ENCODE assay signal across 10 mouse cellular contexts in the genomic region with DNA sequence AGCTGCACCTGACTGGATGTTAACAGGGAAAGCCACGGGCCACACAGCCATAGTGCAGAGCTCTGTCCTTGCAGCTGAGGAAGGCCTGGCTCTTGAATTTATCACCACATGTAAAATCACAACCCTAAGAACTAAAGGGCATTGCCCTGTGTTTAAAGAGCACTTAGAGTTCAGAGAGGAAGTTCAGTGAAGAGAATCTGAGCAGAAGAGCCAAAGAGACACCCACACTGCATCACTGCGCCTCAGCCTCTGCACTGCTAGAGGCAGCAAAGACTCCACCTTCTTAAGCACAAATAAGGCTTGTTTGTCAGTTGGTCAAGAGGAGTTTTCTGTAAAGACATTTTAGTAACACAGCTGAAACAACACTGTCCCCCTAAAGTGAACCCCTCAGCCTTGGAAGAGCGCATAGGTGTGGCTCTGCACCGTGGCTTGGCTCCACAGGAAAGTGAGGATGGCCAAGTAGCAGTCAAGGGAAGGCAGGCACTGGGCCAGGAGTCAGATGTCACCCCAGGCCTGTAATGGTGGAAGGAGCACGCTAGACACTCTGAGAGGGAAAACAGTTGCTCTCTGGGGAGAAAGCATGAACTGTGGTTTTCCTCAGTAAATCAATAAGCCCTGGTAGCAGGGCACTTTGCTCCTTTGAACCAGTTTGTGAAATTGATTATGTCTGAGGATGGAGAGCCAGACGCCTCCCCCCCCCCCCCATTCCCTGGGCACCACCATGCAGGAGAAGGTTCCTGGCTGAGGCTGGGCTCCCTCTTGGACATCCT. TPM values are rescaled to one million over a fixed set of nuclear protein-coding genes. Genes with fewer than 3 reads are reported as not detected.
A peak's percentile ranks its signal among the peaks of the same experiment; 100 is the strongest.
DNase-seq lines count a peak whose midpoint lies in the region; ATAC-seq and TF ChIP-seq lines count a peak whose summit lies in the region.
"Had no signal": no experiment of that assay in that cellular context is flagged by ENCODE, and none has a peak within 500 bp of the region (broad histone marks: within the 10 kb centered on the region; RNA-seq: fewer than 3 reads in every experiment).

No protein-coding gene starts in this region.

- H3K27me3 ChIP-seq in intestine, embryonic 14.5 days (replicated peaks; ENCODE audit: control insufficient read depth, insufficient read depth, low read length), result no peaks in the 10 kb centered on the region
- no peaks in the 10 kb centered on the region for H3K27me3 ChIP-seq in intestine, postnatal 0 days (replicated peaks; ENCODE audit: control insufficient read depth, insufficient read depth, low read length)
- H3K27me3 ChIP-seq in stomach, embryonic 16.5 days (ENCODE audit: control insufficient read depth, insufficient read depth, low read length), result no peaks in the 10 kb centered on the region
- H3K27me3 ChIP-seq in midbrain, embryonic 16.5 days (ENCODE audit: control insufficient read depth, insufficient read depth, low read depth, low read length), result no peaks in the 10 kb centered on the region

- no peak for TF ChIP-seq CTCF in intestine, postnatal 0 days (IDR thresholded peaks at IDR 0.05; ENCODE audit: low read depth)

- peak; percentile 18 for DNase-seq in intestine, embryonic 14.5 days (ENCODE audit: low spot score)
- peak; percentile 79 for DNase-seq in MN1 (ENCODE audit: low spot score)
- peak; percentile 53 to 81 for DNase-seq in gastrocnemius, adult 8-10 months (ENCODE audit: low spot score in 2 of 2)
- peak; percentile 87 for DNase-seq in kidney, postnatal 10 days
- no peak for DNase-seq in c-Kit-positive CD71-positive TER-119-positive erythroid progenitor cells, embryonic 14.5 days (ENCODE audit: low spot score)

- H3K9ac ChIP-seq in intestine, embryonic 14.5 days (ENCODE audit: low read length), result no peak overlapping the region
- H3K9ac ChIP-seq in intestine, postnatal 0 days (ENCODE audit: low read depth, low read length), result no peak overlapping the region
- H3K9ac ChIP-seq in stomach, embryonic 16.5 days (ENCODE audit: low read length), result no peak overlapping the region
- H3K9ac ChIP-seq in midbrain, embryonic 16.5 days (ENCODE audit: low read depth, low read length), result no peak overlapping the region
- H3K9ac ChIP-seq: midbrain, embryonic 12.5 days had no signal

- no peak for ATAC-seq in intestine, embryonic 14.5 days (replicated peaks; ENCODE audit: low FRiP score, low TSS enrichment, low read depth)
- no peak for ATAC-seq in intestine, postnatal 0 days
- ATAC-seq in stomach, embryonic 16.5 days (ENCODE audit: insufficient read depth, low FRiP score), result no peak
- ATAC-seq in midbrain, embryonic 16.5 days, result no peak

- peaks cover 2% of the 10 kb centered on the region; the same call in 1 of the 2 replicates for H3K4me1 ChIP-seq in intestine, embryonic 14.5 days (replicated peaks; ENCODE audit: control insufficient read depth, insufficient read depth, low read length)
- H3K4me1 ChIP-seq in intestine, postnatal 0 days (replicated peaks; ENCODE audit: control insufficient read depth, insufficient read depth, low read length), result 0 out of 2 replicates have a peak, but pooled peaks cover 3% of the 10 kb centered on the region
- H3K4me1 ChIP-seq in stomach, embryonic 16.5 days (ENCODE audit: control insufficient read depth, insufficient read depth, low read length), result peaks cover 23% of the 10 kb centered on the region
- H3K4me1 ChIP-seq in midbrain, embryonic 16.5 days (ENCODE audit: control insufficient read depth, insufficient read depth, low read length), result peaks cover 2% of the 10 kb centered on the region; the same call in 1 of the 2 replicates

- H3K36me3 ChIP-seq in intestine, embryonic 14.5 days (ENCODE audit: control insufficient read depth, insufficient read depth, low read length), result no peaks in the 10 kb centered on the region
- no peaks in the 10 kb centered on the region for H3K36me3 ChIP-seq in intestine, postnatal 0 days (ENCODE audit: control insufficient read depth, insufficient read depth)
- H3K36me3 ChIP-seq in stomach, embryonic 16.5 days (ENCODE audit: control insufficient read depth, insufficient read depth, low read length), result no peaks in the 10 kb centered on the region
- H3K36me3 ChIP-seq in midbrain, embryonic 16.5 days (ENCODE audit: control insufficient read depth, insufficient read depth, low read length), result no peaks in the 10 kb centered on the region
- H3K36me3 ChIP-seq: midbrain, embryonic 12.5 days had no signal

- H3K9me3 ChIP-seq in intestine, embryonic 14.5 days (ENCODE audit: control insufficient read depth, low read length), result no peaks in the 10 kb centered on the region
- H3K9me3 ChIP-seq in intestine, postnatal 0 days (ENCODE audit: control insufficient read depth), result no peaks in the 10 kb centered on the region
- H3K9me3 ChIP-seq in stomach, embryonic 16.5 days (replicated peaks; ENCODE audit: control insufficient read depth, low read length), result no peaks in the 10 kb centered on the region
- H3K9me3 ChIP-seq in midbrain, embryonic 16.5 days (replicated peaks; ENCODE audit: control insufficient read depth, low read length, poor library complexity, severe bottlenecking), result no peaks in the 10 kb centered on the region
- H3K9me3 ChIP-seq: midbrain, embryonic 12.5 days had no signal

- H3K27ac ChIP-seq in intestine, embryonic 14.5 days (ENCODE audit: low read depth), result no peak overlapping the region
- no peak overlapping the region for H3K27ac ChIP-seq in intestine, postnatal 0 days (ENCODE audit: low read depth, low read length)
- H3K27ac ChIP-seq in stomach, embryonic 16.5 days (ENCODE audit: low read length), result peak overlapping the region; percentile 52; the same call in 1 of the 2 replicates
- no peak overlapping the region for H3K27ac ChIP-seq in midbrain, embryonic 16.5 days (ENCODE audit: low read length)
- H3K27ac ChIP-seq: midbrain, embryonic 12.5 days had no signal

- WGBS in intestine, embryonic 14.5 days, result 71% methylated on average over 6 of the region's 6 CpGs
- 78% methylated on average over 6 of the region's 6 CpGs for WGBS in intestine, postnatal 0 days
- 77% methylated on average over 6 of the region's 6 CpGs for WGBS in stomach, embryonic 16.5 days
- WGBS in midbrain, embryonic 16.5 days, result 77% methylated on average over 6 of the region's 6 CpGs

- H3K4me2 ChIP-seq in intestine, embryonic 14.5 days (ENCODE audit: low read length), result no peak overlapping the region
- H3K4me2 ChIP-seq in intestine, postnatal 0 days (replicated peaks; ENCODE audit: low read depth), result no peak overlapping the region
- 0 out of 2 replicates have a peak overlapping the region, but pooled peaks have one; percentile 98 for H3K4me2 ChIP-seq in stomach, embryonic 16.5 days (ENCODE audit: low read depth, low read length)
- no peak overlapping the region for H3K4me2 ChIP-seq in midbrain, embryonic 16.5 days (ENCODE audit: low read length)
- H3K4me2 ChIP-seq: midbrain, embryonic 12.5 days had no signal

- H3K4me3 ChIP-seq in intestine, embryonic 14.5 days (ENCODE audit: low read depth, low read length), result no peak overlapping the region
- no peak overlapping the region for H3K4me3 ChIP-seq in intestine, postnatal 0 days (ENCODE audit: low read depth, low read length)
- no peak overlapping the region for H3K4me3 ChIP-seq in stomach, embryonic 16.5 days (replicated peaks; ENCODE audit: low read length)
- H3K4me3 ChIP-seq in midbrain, embryonic 16.5 days (ENCODE audit: low read depth, low read length), result no peak overlapping the region
- H3K4me3 ChIP-seq: midbrain, embryonic 12.5 days had no signal

RNA-seq across cellular contexts. Expression of gene Ephx1, which starts 5.8 kb away (rescaled TPM):
- 1.9 and 2.8 TPM in 2 replicates for polyA plus RNA-seq in intestine, embryonic 14.5 days (2014; fragmentation: Nextera tagmentation; extraction: Ambion mirVana)
- polyA plus RNA-seq in intestine, postnatal 0 days (2015; fragmentation: Nextera tagmentation; extraction: Ambion mirVana), result 4.3 and 4.9 TPM in 2 replicates
- 10 to 100 TPM; 14.5 to 20.7 (median 16.2) TPM for total RNA-seq in gastrocnemius, adult 8-10 months (2022)
- polyA plus RNA-seq in stomach, embryonic 16.5 days (2015; fragmentation: Nextera tagmentation; extraction: Ambion mirVana), result 16.9 and 19.6 TPM in 2 replicates
- 5.7 and 8.2 TPM in 2 replicates for polyA plus RNA-seq in midbrain, embryonic 16.5 days (2015; fragmentation: Nextera tagmentation; extraction: Ambion mirVana)

RNA-seq across cellular contexts. Expression of gene 9130409I23Rik, which starts 36.1 kb away (rescaled TPM):
- polyA plus RNA-seq in intestine, embryonic 14.5 days (2014; fragmentation: Nextera tagmentation; extraction: Ambion mirVana), result not detected in 2 replicates
- 0.09 TPM in 1 of 2 replicates, not detected in the other for polyA plus RNA-seq in intestine, postnatal 0 days (2015; fragmentation: Nextera tagmentation; extraction: Ambion mirVana)
- total RNA-seq in gastrocnemius, adult 8-10 months (2022), result not detected
- 0.09 TPM in 1 of 2 replicates, not detected in the other for polyA plus RNA-seq in stomach, embryonic 16.5 days (2015; fragmentation: Nextera tagmentation; extraction: Ambion mirVana)
- polyA plus RNA-seq in midbrain, embryonic 16.5 days (2015; fragmentation: Nextera tagmentation; extraction: Ambion mirVana), result 0.17 TPM in 1 of 2 replicates, not detected in the other
- polyA plus RNA-seq: embryonic facial prominence, embryonic 14.5 days; midbrain, embryonic 12.5 days had no signal
